Mouse (Mus musculus): Measurements from ENCODE around the gene Kcnj15.

The Kcnj15 gene

DNA sequence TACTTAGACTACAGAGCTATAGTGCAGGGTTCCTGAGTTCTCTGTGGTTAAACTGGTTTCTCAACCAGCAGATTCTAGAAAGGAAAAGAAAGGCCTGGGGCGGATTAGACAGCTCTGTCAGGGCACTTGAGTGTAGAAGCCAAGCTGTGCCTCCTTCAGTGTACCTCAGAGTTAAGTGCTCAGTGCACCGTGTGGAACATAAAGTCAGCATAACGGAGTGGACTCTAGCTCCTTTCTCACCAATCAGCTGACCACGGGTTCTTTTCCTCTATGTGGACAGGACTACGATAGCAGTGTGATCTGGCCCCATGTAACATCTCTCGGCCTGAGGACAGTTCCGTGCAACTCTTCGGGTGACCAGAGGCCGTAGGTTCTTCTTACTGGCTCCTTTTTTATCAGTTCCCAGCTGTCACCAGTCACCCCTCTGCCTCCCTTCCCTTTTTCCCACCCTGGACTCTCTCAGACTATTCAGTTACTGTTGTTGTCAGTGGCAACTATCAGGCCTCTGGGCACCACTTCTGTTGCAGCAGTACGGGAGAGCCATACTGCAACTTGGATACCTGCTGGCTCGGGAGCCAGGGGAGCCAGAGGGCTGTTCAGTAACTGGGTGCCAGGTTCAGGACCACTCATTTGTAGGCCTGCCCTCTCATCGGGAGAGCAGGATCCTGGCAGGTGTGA, 12.6 kb upstream of the Kcnj15 start:
- no peak for DNase-seq (ENCODE audit: low spot score in 2 of 2)

DNA sequence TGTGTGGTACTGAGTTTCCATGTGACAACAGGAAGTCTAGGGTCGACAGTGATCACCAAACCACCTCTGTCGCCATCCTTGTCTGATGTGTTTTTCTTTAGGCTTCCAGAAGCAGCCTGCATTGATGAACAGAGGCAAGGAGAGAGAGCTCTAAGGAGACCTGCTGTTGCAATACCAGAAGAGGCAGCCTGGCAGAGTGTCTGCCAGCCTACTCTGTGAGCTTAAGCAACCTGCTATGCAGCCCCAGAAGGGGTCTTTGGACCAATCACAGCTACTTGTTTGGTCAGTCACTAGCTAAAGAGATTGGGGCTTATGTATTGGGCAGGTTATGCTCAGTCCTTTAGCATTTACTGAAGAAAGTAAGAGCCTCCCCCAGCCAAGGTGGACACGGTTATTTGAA, 11.9 kb upstream of the Kcnj15 start:
- no peak for DNase-seq (ENCODE audit: low spot score in 2 of 2)

DNA sequence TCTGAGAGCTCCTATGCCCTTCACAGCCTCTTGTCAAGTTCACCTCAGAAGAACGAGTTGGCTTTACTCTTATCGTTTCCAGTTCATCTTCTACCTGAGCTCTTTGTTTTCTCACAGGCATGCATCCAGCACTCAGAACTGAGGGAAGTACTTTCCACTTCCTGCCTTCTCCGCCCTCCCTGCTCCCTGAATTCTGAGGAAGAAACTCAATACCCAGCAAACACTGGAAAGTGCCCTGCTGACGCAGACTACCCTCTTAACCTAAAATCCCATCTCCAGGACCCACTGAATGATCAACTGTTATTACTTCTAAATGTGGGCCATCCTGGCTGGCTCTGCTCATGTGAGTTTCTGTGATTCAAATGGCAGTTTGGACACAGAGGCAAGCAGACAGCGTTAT, 8.7 kb upstream of the Kcnj15 start:
- no peak for DNase-seq (ENCODE audit: low spot score in 2 of 2)

DNA sequence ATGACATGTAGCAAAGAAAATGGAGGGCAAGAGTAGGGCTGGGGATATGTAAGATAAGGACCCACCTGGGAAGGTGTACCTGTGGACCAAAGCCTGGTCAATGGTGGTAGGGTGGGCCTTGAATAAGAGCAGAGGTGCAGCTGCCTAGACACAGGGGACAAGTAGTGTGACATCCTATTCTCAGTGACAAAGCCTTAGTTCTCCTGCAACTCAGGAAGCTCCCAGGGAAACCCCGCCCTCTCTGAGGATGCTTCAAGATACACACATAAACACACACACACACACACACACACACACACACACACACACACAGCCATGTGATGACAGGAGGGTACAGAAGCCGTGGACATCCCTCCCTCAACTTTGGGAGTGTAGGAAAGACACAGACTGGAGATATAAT, 710 bp upstream of the Kcnj15 start:
- DNase-seq (ENCODE audit: low spot score in 2 of 2): no peak

DNA sequence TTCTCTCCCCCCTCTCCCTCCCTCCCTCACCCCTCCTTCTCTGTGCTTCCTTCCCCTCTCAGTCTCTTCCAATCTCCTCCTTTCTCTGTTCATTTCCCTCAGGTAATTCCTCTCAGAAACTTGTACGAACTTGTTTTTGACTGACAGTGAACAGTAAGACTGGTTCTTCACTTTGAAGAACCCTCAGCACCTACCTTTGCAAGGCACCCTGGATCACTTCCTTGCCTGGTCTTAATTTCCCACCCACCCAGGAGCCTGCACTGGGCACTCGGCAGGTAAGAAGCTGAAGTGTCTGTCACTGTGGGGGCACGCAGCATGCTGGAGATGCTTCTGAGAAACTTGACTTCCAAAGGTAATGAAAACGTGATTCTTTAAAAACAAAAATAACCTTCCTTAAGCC, 742 bp downstream of the Kcnj15 start:
- no peak for DNase-seq (ENCODE audit: low spot score in 2 of 2)

DNA sequence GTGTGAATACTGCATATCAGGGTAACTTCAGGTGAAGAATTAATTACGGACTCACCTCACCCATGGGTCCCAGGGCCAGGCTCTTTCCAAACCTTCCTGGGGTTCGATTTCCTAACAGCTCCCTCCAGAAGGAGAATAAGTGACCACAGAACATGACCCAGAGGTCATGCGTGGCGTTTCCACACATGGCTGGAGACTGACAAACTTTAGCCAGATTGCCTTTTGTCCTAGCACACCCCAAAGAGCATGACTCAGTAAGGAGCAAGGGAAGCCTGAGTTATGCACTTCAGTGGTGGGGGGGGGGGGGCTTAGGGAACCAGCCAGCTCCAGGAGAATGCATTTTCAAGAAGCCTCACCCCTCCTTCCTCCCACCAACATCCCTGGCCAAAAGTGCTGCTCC, 2.1 kb downstream of the Kcnj15 start:
- no peak for DNase-seq (ENCODE audit: low spot score in 2 of 2)

DNA sequence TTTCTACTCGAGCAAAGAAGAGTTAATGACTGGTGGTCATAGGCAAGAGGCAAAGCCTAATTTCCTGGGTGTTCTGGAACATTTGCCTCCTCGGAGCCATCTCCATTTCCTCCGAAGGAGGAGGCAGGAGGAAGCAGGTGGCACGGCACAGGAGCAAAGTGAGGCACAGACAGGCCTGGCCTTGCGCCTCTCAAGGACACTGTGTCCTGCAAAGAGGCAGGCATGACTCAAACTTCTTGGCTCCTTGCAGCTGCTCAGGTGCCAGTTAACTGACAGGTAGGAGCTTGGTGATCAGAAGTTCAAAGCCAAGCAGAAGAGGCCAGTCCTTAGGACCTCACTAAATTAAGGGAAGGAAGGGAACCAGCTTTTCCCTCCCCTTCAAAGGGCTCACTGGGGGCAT, 3.3 kb downstream of the Kcnj15 start:
- DNase-seq (ENCODE audit: low spot score in 2 of 2): no peak

DNA sequence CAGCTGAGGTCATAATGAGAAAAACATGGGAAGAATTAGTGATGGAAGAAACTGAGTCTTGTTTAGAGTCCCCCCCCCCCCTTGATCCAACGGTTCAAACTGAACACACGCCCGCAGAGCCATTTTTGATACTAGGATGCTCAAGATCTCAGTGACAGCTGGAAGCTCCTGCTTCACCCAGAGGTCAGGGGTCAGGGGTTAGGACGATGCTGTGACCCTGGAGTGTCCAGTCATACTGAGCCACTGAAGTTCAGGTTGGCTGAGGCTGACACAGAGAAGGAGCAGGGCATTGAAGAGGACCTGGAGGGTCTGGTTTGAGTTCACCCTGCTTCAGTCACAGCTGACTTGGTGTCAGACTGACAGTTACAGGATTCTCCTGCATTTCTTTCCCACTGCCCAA, 4.4 kb downstream of the Kcnj15 start:
- DNase-seq (ENCODE audit: low spot score in 2 of 2): no peak

DNA sequence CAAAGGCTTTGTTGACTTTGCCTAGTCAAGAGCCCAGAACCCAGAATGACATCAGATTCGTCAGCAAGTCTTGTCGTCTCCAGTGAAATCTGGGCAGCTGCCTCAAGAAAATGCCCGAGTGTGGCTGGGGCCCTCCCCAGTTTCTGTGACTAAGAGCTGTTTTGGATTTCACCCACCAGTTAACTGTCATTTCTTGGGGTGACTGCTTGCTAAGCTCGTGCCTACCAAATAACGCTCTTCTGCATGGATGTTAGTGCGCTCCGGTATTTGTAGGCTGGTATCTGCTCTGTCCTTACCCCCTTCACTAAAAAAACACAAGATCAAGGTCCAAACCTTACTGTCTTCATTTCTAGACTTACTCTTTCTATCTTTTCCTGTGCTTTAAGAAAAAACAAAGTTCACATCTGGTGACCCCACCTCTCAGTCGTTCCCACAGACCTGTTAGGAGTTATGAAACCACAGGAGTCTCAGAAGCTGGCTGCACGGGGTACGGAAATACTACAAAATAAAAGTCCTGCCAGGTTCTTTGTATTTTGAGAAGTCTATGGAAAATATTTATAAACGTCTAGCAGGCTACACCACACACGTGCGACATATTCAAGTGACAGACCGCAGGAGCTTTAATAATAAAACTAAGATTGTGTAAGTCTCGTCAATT, 5.5 kb downstream of the Kcnj15 start:
- DNase-seq (ENCODE audit: low spot score in 2 of 2): no peak

DNA sequence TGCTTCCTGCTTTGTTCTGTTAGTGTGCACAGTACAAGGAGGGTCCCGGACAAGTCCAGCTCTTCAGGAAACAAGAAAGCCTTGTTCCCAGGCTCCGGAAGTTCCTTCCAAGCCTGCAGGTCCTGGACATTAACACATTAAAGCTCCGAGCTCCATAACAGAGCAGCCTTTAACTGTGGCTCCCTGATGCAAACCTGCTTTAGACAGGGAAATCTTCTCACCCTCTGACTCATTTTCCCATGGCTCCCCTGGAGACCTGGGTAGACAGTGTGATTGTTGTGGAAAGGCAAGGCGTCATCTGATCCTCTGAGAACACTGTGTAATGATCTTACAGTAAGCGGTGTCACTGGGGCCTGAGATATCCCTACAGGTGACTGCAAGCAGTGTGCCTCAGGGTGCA, 7.0 kb downstream of the Kcnj15 start:
- DNase-seq (ENCODE audit: low spot score in 2 of 2): no peak

DNA sequence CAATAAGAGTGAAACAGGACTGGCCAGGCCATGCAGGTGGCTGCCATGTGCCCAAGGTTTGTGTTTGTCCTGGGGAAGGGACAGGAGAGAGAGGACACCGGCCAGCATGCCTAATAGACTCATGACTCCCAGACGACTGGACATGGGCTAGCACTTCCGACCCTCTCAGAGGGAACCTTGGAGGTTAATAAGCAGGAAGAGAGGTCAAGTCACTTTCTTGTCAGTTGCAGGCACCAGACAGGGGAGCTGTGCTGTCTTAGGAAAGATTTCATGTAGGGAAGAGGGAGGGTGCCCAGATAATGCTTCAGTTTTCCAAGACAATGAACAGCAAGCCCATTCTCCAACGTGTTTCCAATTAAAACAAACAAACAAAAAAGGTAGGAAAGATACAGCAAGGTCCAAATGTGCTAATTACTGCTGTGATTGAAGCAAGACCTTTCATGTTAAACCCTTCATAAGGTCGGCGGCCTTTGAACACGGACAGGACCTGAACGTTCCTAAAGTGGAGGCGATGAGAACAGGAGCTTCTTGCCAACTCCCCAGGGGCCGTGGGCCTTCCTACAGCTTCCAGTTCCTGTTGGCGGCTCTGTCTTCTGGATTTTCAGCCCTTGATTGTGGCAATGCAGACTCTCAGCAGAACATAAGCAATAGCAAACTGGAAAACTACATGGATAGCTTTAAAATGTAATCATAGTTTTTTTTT, 10.3 kb downstream of the Kcnj15 start:
- DNase-seq (ENCODE audit: low spot score in 2 of 2): no peak

DNA sequence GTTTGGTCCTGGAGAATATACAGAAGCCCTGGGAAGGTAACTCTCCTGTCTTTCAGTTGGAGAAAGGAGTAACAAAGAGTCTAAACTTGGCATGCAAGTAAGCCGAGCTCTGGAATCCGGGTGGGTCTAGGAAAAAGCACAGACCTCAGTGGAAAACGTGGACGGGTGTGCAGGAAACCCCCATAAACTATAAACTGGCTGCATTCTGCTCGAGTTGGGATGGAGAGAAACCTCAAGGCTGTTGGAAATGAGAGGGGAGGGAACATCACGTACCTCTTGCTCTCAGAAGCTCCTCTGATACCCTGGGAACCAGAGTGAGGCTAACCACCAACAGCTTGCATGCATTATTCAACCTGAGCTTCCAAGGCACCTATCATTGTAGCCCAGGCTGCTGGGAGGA, 12.3 kb downstream of the Kcnj15 start:
- no peak for DNase-seq (ENCODE audit: low spot score in 2 of 2)

DNA sequence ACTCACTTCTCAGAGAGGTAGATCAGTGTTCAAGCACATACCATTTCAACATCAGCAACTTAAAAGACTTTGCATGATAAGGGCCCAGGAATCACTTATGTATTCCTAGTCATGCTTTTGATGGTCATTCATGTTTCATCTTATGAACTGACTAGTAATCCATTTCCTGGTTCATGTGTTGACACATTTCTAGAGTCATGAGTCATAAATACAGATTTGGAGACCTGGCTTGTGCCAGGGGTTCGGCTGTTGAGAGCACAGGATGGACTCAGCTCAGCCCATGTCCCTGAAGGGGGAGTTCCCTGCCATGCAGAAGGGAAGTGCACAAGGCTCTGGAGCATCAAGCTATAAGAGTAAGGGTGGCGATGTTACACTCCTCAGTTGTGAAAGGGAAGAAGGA, 15.7 kb downstream of the Kcnj15 start:
- DNase-seq (ENCODE audit: low spot score in 2 of 2): no peak

DNA sequence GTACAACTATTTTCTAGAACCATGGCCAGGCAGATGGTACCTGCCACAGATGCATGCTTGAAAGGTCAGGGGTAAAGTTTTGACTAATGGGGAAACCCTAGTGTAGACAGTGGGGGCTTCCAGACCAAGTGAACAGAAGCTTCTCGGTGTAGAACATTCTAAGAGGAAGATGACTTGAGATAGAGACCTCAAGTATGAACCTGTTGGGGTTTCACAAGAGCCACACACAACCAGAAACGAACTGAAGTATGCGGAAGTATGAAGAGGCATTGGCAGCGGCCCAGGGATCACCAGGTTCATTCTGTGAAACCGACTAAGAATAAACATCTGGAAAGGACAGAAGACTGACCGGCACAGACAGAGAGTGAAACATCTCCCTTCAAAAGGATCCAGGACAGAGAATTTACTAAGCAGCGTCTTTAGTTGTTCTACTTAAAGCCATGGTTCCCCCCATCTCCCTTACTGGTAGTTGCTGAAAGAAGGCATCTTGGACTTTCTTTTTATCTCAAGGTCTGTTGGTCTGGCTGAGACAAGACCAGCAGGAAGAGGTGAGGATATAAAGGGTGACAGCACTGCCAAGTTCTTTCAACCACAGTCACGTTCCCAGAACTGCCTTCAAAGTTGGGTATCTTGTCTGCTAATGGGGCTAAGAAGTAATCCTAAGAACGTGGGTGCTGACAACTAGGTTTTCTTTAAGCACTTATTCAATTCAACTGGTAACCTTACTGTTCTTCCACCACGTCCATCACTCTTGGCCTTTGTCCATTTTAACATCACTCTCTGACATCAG, 18.6 kb downstream of the Kcnj15 start:
- DNase-seq (ENCODE audit: low spot score in 2 of 2): no peak

DNA sequence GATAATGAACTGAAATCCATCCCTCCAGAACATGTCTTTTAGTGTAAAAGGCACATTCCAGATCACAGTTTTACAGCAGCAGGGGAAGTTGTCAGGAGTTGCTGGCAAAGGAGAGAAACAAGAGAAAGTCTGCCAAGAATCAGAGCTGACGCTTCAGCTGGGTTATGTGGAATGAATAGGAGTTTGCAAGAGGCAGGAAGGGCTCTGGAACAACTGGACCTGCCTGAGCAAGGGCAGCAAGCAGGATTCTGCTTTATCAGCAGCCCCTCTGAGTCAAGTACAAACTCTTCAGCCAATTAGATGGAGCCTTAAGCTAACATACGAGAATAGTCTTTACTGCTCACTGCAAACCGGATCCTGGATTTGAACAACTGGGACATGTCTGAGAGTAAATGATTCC, 21.7 kb downstream of the Kcnj15 start:
- DNase-seq (ENCODE audit: low spot score in 2 of 2): no peak

DNA sequence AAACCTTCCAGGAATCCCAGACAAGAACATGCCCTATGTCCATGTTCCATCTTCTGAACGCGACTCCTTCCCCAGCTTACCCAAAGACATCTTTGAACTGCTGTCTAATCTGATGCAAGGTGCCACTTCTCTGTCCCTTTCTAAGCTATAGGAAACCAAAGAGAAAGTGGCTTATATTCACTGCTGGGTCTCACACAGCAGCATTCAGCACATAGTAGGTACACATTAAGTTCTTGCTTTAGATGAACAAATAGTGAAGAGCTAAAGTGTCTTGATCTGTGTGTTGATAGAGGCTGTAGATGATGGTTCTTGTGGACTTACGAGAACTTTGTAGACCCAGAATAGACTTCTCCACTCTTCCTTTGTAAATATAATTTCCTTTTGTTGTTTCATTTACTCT, 23.0 kb downstream of the Kcnj15 start:
- DNase-seq (ENCODE audit: low spot score in 2 of 2): no peak

DNA sequence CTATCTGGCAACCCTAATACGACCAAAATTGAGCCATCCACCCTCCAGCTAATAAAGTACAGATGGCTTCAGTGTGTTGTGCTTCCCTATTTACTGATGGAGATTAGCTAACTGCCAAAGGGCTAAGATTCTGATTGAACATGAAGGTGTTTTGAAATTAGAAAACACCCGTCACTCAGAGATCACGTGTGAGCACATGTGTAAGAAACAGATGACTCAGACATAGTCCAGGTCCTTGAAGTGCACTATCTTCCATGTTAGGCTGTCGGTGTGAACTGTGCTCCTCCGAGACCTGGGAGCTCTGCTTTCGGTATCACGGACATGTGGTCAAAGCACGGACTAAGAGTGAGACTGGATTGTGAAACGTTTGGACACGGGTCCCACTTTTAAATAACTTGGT, 26.0 kb downstream of the Kcnj15 start:
- no peak for DNase-seq (ENCODE audit: low spot score in 2 of 2)

DNA sequence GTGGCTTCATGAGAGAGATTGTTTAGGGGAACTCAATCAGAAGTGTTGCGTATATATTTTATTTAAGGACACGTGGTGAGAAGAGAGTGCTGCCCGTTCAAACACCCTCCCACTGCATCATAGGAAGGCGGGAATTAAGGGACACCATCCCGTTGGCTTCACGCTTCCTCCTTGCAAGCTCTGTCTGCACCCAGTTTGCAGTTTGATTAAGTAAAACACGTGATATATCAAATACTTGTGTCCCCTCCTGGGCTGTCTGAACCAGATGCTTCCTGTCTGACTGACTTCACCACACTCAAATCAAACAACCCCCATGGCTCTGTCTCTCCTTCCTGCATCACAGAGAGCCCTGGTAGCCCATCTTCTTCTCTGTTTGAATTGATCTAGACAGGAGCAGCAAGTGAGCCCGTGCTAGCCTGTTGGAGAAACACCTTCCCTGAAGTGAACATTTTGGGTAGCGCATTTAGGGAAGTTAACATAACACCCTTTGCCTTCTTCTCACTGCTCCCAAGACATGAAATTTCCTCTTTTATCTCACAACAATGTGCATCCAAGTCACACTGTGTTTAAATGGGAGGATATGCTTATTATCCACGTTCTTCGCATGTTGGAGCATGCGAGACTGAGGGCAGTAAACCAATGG, 26.8 kb downstream of the Kcnj15 start:
- DNase-seq (ENCODE audit: low spot score in 2 of 2): no peak

DNA sequence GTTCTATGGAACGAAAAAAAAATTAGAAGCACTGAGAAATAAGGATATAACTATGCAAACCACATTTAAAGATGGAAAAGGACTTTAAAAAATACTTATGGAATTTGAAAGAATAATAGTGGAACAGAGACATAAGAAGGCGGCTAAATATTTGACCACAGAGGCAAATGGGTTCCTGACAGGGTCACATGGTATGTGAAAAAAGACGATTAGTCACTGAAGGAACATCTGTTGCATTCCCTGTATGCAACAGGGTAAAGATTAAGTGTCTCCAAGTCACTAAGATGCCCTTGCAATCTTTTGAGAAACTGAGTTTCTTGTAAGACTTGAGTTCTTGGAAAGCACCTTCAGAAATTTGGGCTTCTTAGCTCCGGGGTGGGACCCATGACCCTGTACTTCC, 27.7 kb downstream of the Kcnj15 start:
- DNase-seq (ENCODE audit: low spot score in 2 of 2): no peak

DNA sequence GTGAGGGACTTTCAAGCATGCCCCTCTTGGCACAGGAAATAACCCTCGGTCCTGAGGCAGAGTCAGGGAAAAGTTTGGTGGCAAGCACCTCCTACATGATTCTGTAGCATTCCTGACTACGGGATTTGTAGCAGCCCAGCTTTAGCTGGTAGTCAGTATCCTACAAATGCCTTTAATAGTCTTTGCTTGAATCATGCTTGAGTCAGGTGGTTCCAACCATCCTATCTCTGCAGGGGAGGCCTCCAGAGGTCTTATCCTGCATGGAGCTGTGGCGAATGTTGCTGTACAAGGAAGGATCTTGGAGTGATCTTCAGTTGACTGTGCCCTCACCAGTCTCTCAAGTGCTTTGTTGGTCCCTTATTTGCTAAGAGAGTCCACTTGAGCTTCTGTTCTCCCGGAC, 28.4 kb downstream of the Kcnj15 start:
- no peak for DNase-seq (ENCODE audit: low spot score in 2 of 2)

DNA sequence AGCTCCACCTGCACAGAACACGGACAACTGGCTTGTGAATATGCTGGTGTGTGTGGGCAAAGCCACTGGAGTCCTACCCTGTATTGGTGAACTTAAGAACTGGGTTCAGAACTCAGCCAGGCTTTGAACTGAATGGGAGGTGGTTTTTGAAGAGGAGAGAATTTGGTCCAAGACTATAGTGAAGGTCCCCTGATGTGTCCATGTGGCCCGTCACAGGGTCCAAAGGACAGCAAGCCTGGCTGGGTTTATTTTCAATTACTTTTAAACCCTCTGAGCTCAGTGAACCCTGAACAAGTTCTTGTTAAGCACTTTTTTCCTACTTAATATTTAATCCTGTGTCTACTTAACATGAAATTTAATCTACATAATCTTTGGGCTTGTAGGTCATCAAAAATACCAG, 30.3 kb downstream of the Kcnj15 start:
- no peak for DNase-seq (ENCODE audit: low spot score in 2 of 2)

DNA sequence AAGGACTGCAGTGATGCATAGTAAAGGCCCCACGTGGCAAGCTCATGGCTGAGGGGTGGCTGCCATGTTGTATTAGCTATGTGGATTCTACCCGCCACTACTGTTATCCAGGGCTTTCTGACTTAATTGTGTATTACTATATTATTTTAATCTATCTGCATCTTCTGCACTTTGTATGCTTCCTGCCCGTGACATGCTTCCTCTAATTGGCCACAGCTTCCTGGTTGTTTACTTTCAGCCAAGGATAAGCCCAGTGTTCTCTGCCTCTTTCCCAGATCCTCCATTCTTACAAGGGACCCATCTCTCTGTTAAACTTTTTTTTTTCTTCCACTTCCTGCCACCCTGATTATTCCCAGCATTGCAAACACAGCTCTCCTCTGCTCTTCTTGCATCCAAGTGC, 32.0 kb downstream of the Kcnj15 start:
- DNase-seq (ENCODE audit: low spot score in 2 of 2): no peak

Measured in spleen, postnatal 10 days (tissue).